Mouse (Mus musculus): ENCODE measurements at regions not wholly inside any gene's neighbourhood (a gene's known extent, or its start where the extent isn't known, plus 50 kb on each side); places are given as distances from the start of the nearest gene placed in this dataset.
A peak's percentile ranks its signal among the peaks of the same experiment; 100 is the strongest.
"Not testable (repeated sequence)": the region's sequence is repeated elsewhere in the genome, so short reads cannot be mapped to it uniquely, and the experiment has no call there.

DNA sequence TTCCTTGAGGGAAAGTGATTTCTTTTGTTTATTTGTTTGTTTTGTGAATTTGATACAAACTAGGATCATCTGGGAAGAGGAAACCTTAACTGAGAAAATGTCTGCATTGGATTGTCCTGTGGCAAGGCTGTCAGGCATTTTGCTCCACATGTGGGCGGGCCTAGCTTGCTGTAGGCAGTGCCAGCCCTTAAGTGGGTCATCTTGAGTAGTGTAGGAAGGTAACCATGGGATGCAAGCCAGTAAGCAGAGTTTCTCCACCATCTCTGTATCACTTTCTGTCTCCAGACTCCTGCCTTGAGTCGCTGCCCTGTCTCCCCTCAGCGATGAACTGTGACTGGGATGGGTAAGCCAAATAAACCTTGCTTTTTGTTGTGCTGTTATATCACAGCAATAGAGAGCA, 87.8 kb downstream of the Otx2 start:
- Histone ChIP-seq H3K4me1 (ENCODE audit: insufficient read depth) (no peaks in the 10 kb centered on the region), H3K4me2 (ENCODE audit: low read depth) (no peak overlapping the region), H3K9ac (no peak overlapping the region), H3K9me3 (ENCODE audit: low read length) (no peaks in the 10 kb centered on the region), H3K27ac (ENCODE audit: low read depth, low read length) (no peak overlapping the region), H3K27me3 (ENCODE audit: insufficient read depth, low read length) (no peaks in the 10 kb centered on the region), H3K36me3 (ENCODE audit: insufficient read depth) (no peaks in the 10 kb centered on the region), H3K4me3 (ENCODE audit: low read depth, low read length) (no peak overlapping the region)
- no peak for ATAC-seq
- 97% methylated on average over 3 of the region's 3 CpGs for WGBS
- no peak for DNase-seq
- no peak for TF ChIP-seq CTCF (IDR thresholded peaks at IDR 0.05; ENCODE audit: low read depth)

DNA sequence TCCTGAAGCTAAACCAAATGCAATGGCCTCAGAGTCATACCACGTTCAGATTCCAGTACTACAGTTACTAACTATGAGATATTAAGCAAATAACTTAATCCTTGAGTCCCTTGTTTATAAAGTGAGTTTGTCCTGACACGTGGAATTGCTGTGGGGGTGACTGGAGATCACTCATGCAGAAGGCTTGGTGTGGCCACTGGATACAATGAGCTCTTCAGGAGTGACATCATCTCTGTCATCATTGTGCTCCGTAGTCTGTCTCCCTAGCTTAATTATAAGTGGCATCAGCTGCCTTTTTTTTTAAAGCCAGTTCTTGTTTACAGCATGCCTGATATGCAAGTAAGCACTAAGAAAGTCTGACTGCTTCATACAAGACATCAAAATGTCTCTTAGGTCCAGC, 89.0 kb downstream of the Otx2 start:
- no peak overlapping the region for H3K9ac ChIP-seq
- no peaks in the 10 kb centered on the region for H3K9me3 ChIP-seq (ENCODE audit: low read length)
- WGBS: 37% methylated on average over 3 of the region's 3 CpGs
- no peak overlapping the region for H3K4me3 ChIP-seq (ENCODE audit: low read depth, low read length)
- DNase-seq (no peak), ATAC-seq (no peak)
- H3K36me3 ChIP-seq (ENCODE audit: insufficient read depth): no peaks in the 10 kb centered on the region
- H3K4me2 ChIP-seq (ENCODE audit: low read depth): no peak overlapping the region
- no peaks in the 10 kb centered on the region for H3K27me3 ChIP-seq (ENCODE audit: insufficient read depth, low read length)
- TF ChIP-seq CTCF (IDR thresholded peaks at IDR 0.05; ENCODE audit: low read depth): no peak
- no peaks in the 10 kb centered on the region for H3K4me1 ChIP-seq (ENCODE audit: insufficient read depth)
- no peak overlapping the region for H3K27ac ChIP-seq (ENCODE audit: low read depth, low read length)

DNA sequence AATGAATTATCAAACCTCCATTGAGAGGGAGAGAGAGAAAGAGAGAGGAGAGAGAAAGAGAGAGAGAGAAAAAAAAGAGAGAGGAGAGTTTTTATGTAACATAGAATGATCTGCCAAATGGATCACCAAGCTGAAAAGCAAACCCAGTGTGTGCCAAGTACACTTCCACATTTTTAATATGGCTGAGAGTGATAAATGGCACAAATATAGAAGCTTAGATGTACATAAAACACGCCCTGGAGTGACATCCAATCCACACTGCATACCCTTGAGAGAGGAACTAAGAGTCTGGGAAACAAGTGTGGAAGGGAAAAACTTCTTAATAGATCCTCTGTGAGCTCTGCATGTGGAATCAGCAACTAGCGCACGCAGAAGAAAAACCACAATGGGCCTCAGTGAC, 90.1 kb downstream of the Otx2 start:
- no peaks in the 10 kb centered on the region for H3K27me3 ChIP-seq (ENCODE audit: insufficient read depth, low read length)
- H3K4me3 ChIP-seq (ENCODE audit: low read depth, low read length): no peak overlapping the region
- DNase-seq: no peak
- H3K4me2 ChIP-seq (ENCODE audit: low read depth): no peak overlapping the region
- no peak overlapping the region for H3K27ac ChIP-seq (ENCODE audit: low read depth, low read length)
- ATAC-seq: no peak
- no peak overlapping the region for H3K9ac ChIP-seq
- no peaks in the 10 kb centered on the region for H3K9me3 ChIP-seq (ENCODE audit: low read length)
- 94% methylated on average over 3 of the region's 3 CpGs for WGBS
- no peak for TF ChIP-seq CTCF (IDR thresholded peaks at IDR 0.05; ENCODE audit: low read depth)
- H3K4me1 ChIP-seq (ENCODE audit: insufficient read depth): no peaks in the 10 kb centered on the region
- H3K36me3 ChIP-seq (ENCODE audit: insufficient read depth): no peaks in the 10 kb centered on the region

DNA sequence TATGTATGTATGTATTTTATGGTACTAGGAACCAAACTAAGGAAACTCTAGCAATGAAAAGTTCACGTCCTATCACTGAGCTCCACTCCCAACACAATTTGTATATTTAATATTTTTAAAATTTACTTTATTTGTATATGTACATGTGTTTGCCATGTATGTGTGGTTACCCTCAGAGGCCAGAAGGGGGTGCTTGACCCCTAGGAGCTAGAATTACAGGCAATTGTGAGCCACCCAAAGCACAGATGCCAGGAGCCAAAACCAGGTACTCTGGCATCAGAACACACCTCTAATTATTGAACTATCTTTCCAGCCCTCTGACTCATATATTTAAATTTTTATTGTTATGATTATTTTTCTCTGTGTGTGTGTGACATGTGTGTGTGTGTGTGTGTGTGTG, 91.5 kb downstream of the Otx2 start:
- no peaks in the 10 kb centered on the region for H3K27me3 ChIP-seq (ENCODE audit: insufficient read depth, low read length)
- no peak overlapping the region for H3K27ac ChIP-seq (ENCODE audit: low read depth, low read length)
- H3K4me2 ChIP-seq (ENCODE audit: low read depth): no peak overlapping the region
- H3K9me3 ChIP-seq (ENCODE audit: low read length): no peaks in the 10 kb centered on the region
- ATAC-seq: no peak
- WGBS: 89% methylated on average over 1 of the region's 1 CpGs
- DNase-seq: no peak
- no peak overlapping the region for H3K4me3 ChIP-seq (ENCODE audit: low read depth, low read length)
- TF ChIP-seq CTCF (IDR thresholded peaks at IDR 0.05; ENCODE audit: low read depth): peak; percentile 25; the same call in 1 of the 2 replicates
- H3K36me3 ChIP-seq (ENCODE audit: insufficient read depth): no peaks in the 10 kb centered on the region
- H3K9ac ChIP-seq: no peak overlapping the region
- no peaks in the 10 kb centered on the region for H3K4me1 ChIP-seq (ENCODE audit: insufficient read depth)

DNA sequence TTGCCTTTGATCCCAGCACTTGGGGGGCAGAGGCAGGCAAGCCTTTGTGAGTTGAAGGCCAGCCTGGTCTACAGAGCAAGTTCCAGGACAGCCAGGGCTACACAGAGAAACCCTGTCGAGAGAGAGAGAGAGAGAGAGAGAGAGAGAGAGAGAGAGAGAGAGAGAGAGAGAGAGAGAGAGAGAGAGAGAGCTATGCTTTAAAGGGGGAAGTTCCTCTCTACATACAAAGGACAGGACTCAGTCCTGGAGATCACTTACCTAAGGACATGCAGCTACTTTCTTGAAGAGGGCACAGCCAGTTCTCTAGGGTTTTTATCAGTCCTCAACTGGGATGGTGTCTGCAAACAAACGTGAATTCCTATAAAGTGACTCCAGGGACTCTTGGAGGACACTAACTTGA, 92.3 kb downstream of the Otx2 start:
- not testable (repeated sequence) for DNase-seq; ATAC-seq; H3K9me3 ChIP-seq (ENCODE audit: low read length); H3K27me3 ChIP-seq (ENCODE audit: insufficient read depth, low read length); H3K27ac ChIP-seq (ENCODE audit: low read depth, low read length); H3K36me3 ChIP-seq (ENCODE audit: insufficient read depth); H3K4me2 ChIP-seq (ENCODE audit: low read depth); H3K9ac ChIP-seq; H3K4me1 ChIP-seq (ENCODE audit: insufficient read depth); H3K4me3 ChIP-seq (ENCODE audit: low read depth, low read length)
- WGBS: 39% methylated on average over 2 of the region's 2 CpGs

DNA sequence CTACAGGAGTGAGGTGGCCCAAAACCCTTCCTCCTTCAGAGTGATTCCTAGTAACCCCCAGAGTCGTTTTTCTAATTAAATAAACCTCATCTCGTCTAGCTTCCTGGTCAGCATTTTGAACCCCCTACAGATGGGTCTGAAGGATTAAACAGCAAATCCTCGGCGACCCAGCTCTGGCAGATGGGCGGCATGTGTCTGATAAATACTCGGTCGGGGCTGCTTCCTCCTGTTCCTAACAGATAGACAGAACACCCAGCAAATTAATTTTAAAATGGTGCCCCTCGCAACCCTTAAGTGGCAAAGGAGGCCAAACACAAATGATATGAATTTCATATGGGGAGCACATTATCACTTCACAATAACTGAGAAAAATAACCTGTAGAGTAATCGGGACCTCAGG, 93.2 kb downstream of the Otx2 start:
- H3K27ac ChIP-seq (ENCODE audit: low read depth, low read length): no peak overlapping the region
- no peaks in the 10 kb centered on the region for H3K4me1 ChIP-seq (ENCODE audit: insufficient read depth)
- H3K9ac ChIP-seq: no peak overlapping the region
- WGBS: 29% methylated on average over 9 of the region's 9 CpGs
- ATAC-seq (no peak), DNase-seq (no peak)
- no peak for TF ChIP-seq CTCF (IDR thresholded peaks at IDR 0.05; ENCODE audit: low read depth)
- H3K4me2 ChIP-seq (ENCODE audit: low read depth): no peak overlapping the region
- H3K27me3 ChIP-seq (ENCODE audit: insufficient read depth, low read length): no peaks in the 10 kb centered on the region
- no peaks in the 10 kb centered on the region for H3K9me3 ChIP-seq (ENCODE audit: low read length)
- no peaks in the 10 kb centered on the region for H3K36me3 ChIP-seq (ENCODE audit: insufficient read depth)
- no peak overlapping the region for H3K4me3 ChIP-seq (ENCODE audit: low read depth, low read length)

DNA sequence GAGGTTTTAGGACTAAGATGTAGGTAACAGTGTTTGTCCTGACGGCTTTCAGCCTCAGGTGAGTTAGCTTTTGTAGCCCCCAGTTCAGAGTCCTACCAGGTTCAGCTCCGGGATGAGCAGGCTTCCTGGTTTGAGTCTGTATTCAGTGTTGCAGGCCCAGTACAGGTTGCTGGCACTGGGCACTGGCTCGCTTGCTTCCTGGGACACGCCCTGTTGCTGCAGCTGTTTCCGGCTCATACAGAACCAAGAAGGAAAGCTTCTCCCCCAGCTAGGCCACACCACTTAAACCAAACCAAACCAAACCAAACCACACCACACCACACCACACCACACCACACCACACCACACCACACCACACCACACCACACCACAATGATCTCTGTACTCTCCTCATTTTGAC, 93.6 kb downstream of the Otx2 start:
- no peak for DNase-seq
- H3K27ac ChIP-seq (ENCODE audit: low read depth, low read length): no peak overlapping the region
- H3K27me3 ChIP-seq (ENCODE audit: insufficient read depth, low read length): no peaks in the 10 kb centered on the region
- ATAC-seq: no peak
- H3K36me3 ChIP-seq (ENCODE audit: insufficient read depth): no peaks in the 10 kb centered on the region
- no peak overlapping the region for H3K4me2 ChIP-seq (ENCODE audit: low read depth)
- no peaks in the 10 kb centered on the region for H3K4me1 ChIP-seq (ENCODE audit: insufficient read depth)
- no peak overlapping the region for H3K4me3 ChIP-seq (ENCODE audit: low read depth, low read length)
- H3K9me3 ChIP-seq (ENCODE audit: low read length): no peaks in the 10 kb centered on the region
- 84% methylated on average over 5 of the region's 5 CpGs for WGBS
- H3K9ac ChIP-seq: no peak overlapping the region
- no peak for TF ChIP-seq CTCF (IDR thresholded peaks at IDR 0.05; ENCODE audit: low read depth)
